Comparison of ENCODE assay signal across 18 mouse cellular contexts in genomic region chr7:7118441-7118840, GRCm38 (mm10). TPM values are rescaled to one million over a fixed set of nuclear protein-coding genes. Genes with fewer than 3 reads are reported as not detected.
DNase-seq lines count a peak whose midpoint lies in the region; ATAC-seq and TF ChIP-seq lines count a peak whose summit lies in the region.
"Had no signal": no experiment of that assay in that cellular context is flagged by ENCODE, and none has a peak within 500 bp of the region (broad histone marks: within the 10 kb centered on the region; RNA-seq: fewer than 3 reads in every experiment).

No protein-coding gene starts in this region.

- no peaks in the 10 kb centered on the region for H3K27me3 ChIP-seq in lung, postnatal 0 days (replicated peaks; ENCODE audit: insufficient read depth, low read length)
- H3K27me3 ChIP-seq: CH12.LX, Patski had no signal

- no peak for TF ChIP-seq CTCF in lung, postnatal 0 days (IDR thresholded peaks at IDR 0.05)

- 77% methylated on average over 2 of the region's 2 CpGs for WGBS in lung, postnatal 0 days

- H3K27ac ChIP-seq in lung, postnatal 0 days (ENCODE audit: low read length) = no peak overlapping the region

- H3K4me1 ChIP-seq in lung, postnatal 0 days (ENCODE audit: insufficient read depth, low read depth, low read length) = 0 out of 2 replicates have a peak, but pooled peaks cover 3% of the 10 kb centered on the region

- H3K4me2 ChIP-seq in lung, postnatal 0 days (replicated peaks; ENCODE audit: low read depth, low read length) = no peak overlapping the region

- no peak overlapping the region for H3K9ac ChIP-seq in lung, postnatal 0 days (replicated peaks; ENCODE audit: low read depth)

- H3K4me3 ChIP-seq in lung, postnatal 0 days (ENCODE audit: low read depth, low read length) = no peak overlapping the region

- no peaks in the 10 kb centered on the region for H3K9me3 ChIP-seq in lung, postnatal 0 days (ENCODE audit: low read length)
- H3K9me3 ChIP-seq: G1E had no signal

- no peak for TF ChIP-seq EP300 in lung, postnatal 0 days (IDR thresholded peaks at IDR 0.05)

- H3K36me3 ChIP-seq in lung, postnatal 0 days (ENCODE audit: insufficient read depth, low read length) = peaks cover 6% of the 10 kb centered on the region

- ATAC-seq in lung, postnatal 0 days = no peak
- ATAC-seq: activated CD4-positive, CD25-positive, alpha-beta regulatory T cell, adult 4 months; CD4-positive, CD25-positive, alpha-beta regulatory T cell, adult 4 months; Patski had no signal

- DNase-seq in heart, adult 11 months = peak; percentile 81
- no peak for DNase-seq in heart, postnatal 4 days
- DNase-seq in lung, postnatal 0 days (ENCODE audit: low spot score) = peak; percentile 9
- DNase-seq in lung, postnatal 14 days = no peak
- DNase-seq: adrenal gland, adult 2 months; adrenal gland, adult 8-10 months; adrenal gland, postnatal 10 days; adrenal gland, postnatal 14 days; adrenal gland, postnatal 25 days; B cell, adult 2 months; cerebellum, adult 11 months; cerebellum, adult 11-12 months; cerebellum, adult 18-20 months had no signal

RNA-seq across cellular contexts. Expression of gene Zfp954, which starts 2.8 kb away (rescaled TPM):
- total RNA-seq in heart, postnatal 4 days (2021) = 1 to 10 TPM; 4.3 to 4.5 TPM
- 10.4 and 11.9 TPM in 2 replicates for polyA plus RNA-seq in lung, postnatal 0 days (2015; fragmentation: Nextera tagmentation; extraction: Ambion mirVana)

RNA-seq across cellular contexts. Expression of gene Zfp773, which starts 18.1 kb away (rescaled TPM):
- total RNA-seq in heart, postnatal 4 days (2021) = under 1 TPM; 0.36 to 0.67 TPM
- polyA plus RNA-seq in lung, postnatal 0 days (2015; fragmentation: Nextera tagmentation; extraction: Ambion mirVana) = 0.54 and 0.89 TPM in 2 replicates

RNA-seq across cellular contexts. Expression of gene Zfp418, which starts 52.7 kb away (rescaled TPM):
- 1 to 10 TPM; 1.1 to 1.4 TPM for total RNA-seq in heart, postnatal 4 days (2021)
- 1.3 and 1.4 TPM in 2 replicates for polyA plus RNA-seq in lung, postnatal 0 days (2015; fragmentation: Nextera tagmentation; extraction: Ambion mirVana)

Comparison
In these comparisons a context has a peak if more than half of its experiments do, and no peak if none do; other contexts are left out.
1. DNase-seq: peak in heart, adult 11 months (single experiment) and lung, postnatal 0 days (single experiment); none in heart, postnatal 4 days (single experiment) and lung, postnatal 14 days (single experiment).